Mouse (Mus musculus): Measurements from ENCODE around the gene Cog4.

DNA sequence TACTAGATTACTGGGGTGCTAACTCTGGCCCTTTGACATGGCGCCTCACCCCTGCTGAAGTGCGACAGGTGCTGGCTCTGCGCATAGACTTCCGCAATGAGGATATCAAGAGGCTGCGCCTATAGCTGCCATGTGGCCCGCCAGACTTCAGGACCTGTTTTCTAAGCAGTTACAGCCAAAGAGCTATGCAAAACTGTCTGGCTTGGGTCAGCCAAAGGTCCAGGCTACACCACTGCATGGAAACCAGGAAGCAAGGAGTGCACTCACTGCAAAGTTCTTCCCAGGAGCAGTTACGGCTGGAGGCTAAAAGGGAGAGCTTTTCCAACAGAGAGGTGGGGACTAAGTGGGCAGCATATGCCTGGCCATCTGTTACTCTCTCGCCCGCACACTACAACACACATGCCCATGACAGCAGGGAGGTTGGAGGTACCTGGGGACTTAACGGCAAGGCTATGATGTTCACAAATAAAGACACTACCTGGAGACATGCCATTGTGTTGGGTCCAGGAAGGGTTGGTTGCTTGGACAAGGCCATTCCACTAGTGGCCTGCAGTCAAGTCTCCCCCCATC lies 35.4 kb downstream of the Cog4 start:
- no peak for TF ChIP-seq KAT2A (IDR thresholded peaks at IDR 0.05; ENCODE audit: insufficient replicate concordance, low read length)
- no peak for TF ChIP-seq EP300 (IDR thresholded peaks at IDR 0.05; ENCODE audit: low read length)
- TF ChIP-seq CHD1 (IDR thresholded peaks at IDR 0.05; ENCODE audit: low read depth, low read length) = no peak
- no peak; the same call in 1 of the 2 replicates for TF ChIP-seq POLR2A (IDR thresholded peaks at IDR 0.05; ENCODE audit: low read depth, low read length)
- no peak for TF ChIP-seq CTCF (conservative IDR thresholded peaks at IDR 0.05 in 1 of 2, IDR thresholded peaks at IDR 0.05 in 1 of 2; ENCODE audit: low read depth in 2 of 2, low read length in 2 of 2)
- TF ChIP-seq MAX (IDR thresholded peaks at IDR 0.05; ENCODE audit: low read length) = no peak
- no peak for TF ChIP-seq RAD21 (IDR thresholded peaks at IDR 0.05; ENCODE audit: low read depth, low read length)
- TF ChIP-seq MEF2A (IDR thresholded peaks at IDR 0.05; ENCODE audit: borderline replicate concordance, low read depth, low read length) = no peak
- TF ChIP-seq ZMIZ1 (IDR thresholded peaks at IDR 0.05; ENCODE audit: low read depth, low read length) = no peak
- no peak for TF ChIP-seq CHD2 (IDR thresholded peaks at IDR 0.05; ENCODE audit: low read length)
